Mouse (Mus musculus): ENCODE data around the gene Micu2. TPM values are rescaled to one million over a fixed set of nuclear protein-coding genes. Genes with fewer than 3 reads are reported as not detected.
"Not testable (repeated sequence)": the region's sequence is repeated elsewhere in the genome, so short reads cannot be mapped to it uniquely, and the experiment has no call there.

Gene Micu2
- polyA plus RNA-seq, 1 experiment: 10.7 TPM

GRCm38 (mm10) chr14:57911316-57911715 lies 87.7 kb downstream of the Micu2 start:
- H3K4me3 ChIP-seq (ENCODE audit: extremely low read depth, insufficient read depth, insufficient read length): no peak overlapping the region
- H3K27me3 ChIP-seq (ENCODE audit: control insufficient read depth, insufficient read depth, low read length): no peaks in the 10 kb centered on the region
- H3K27ac ChIP-seq (ENCODE audit: insufficient read depth, low read length): no peak overlapping the region
- 80% methylated on average over 4 of the region's 4 CpGs for WGBS
- no peak for DNase-seq (ENCODE audit: low read depth in 1 of 2, low spot score in 2 of 2)
- H3K4me1 ChIP-seq (ENCODE audit: control insufficient read depth, insufficient read depth, insufficient read length): peaks cover 18% of the 10 kb centered on the region
- H3K36me3 ChIP-seq (ENCODE audit: control insufficient read depth, insufficient read depth, low read length): peaks cover 2% of the 10 kb centered on the region; the same call in 1 of the 2 replicates
- TF ChIP-seq CTCF (IDR thresholded peaks at IDR 0.05; ENCODE audit: extremely low read depth, insufficient read depth, insufficient read length, insufficient replicate concordance): no peak

- H3K36me3 ChIP-seq (ENCODE audit: control insufficient read depth, insufficient read depth, low read length): no peaks in the 10 kb centered on the region
- H3K4me3 ChIP-seq (ENCODE audit: extremely low read depth, insufficient read depth, insufficient read length): peak overlapping the region; percentile 1; the same call in 1 of the 2 replicates
- 18% methylated on average over 26 of the region's 26 CpGs for WGBS
- H3K4me1 ChIP-seq (ENCODE audit: control insufficient read depth, insufficient read depth, insufficient read length): peaks cover 18% of the 10 kb centered on the region
- peak; percentile 10; the same call in 1 of the 2 replicates for TF ChIP-seq POLR2A (IDR thresholded peaks at IDR 0.05; ENCODE audit: low read depth, low read length)
- TF ChIP-seq CTCF (IDR thresholded peaks at IDR 0.05; ENCODE audit: extremely low read depth, insufficient read depth, insufficient read length, insufficient replicate concordance): peak; percentile 75; the same call in 1 of the 2 replicates
- DNase-seq (ENCODE audit: low read depth in 1 of 2, low spot score in 2 of 2): peak; percentile 81 to 85
- H3K27me3 ChIP-seq (ENCODE audit: control insufficient read depth, insufficient read depth, low read length): no peaks in the 10 kb centered on the region
- peak overlapping the region; percentile 59 for H3K27ac ChIP-seq (ENCODE audit: insufficient read depth, low read length)
Observed at GRCm38 (mm10) chr14:57910501-57911068, 88.5 kb downstream of the Micu2 start.

GRCm38 (mm10) chr14:57909297-57909696 lies 89.8 kb downstream of the Micu2 start:
- H3K27ac ChIP-seq (ENCODE audit: insufficient read depth, low read length): peak overlapping the region; percentile 37
- no peak overlapping the region for H3K4me3 ChIP-seq (ENCODE audit: extremely low read depth, insufficient read depth, insufficient read length)
- H3K36me3 ChIP-seq (ENCODE audit: control insufficient read depth, insufficient read depth, low read length): no peaks in the 10 kb centered on the region
- TF ChIP-seq POLR2A (IDR thresholded peaks at IDR 0.05; ENCODE audit: low read depth, low read length): no peak
- TF ChIP-seq CTCF (IDR thresholded peaks at IDR 0.05; ENCODE audit: extremely low read depth, insufficient read depth, insufficient read length, insufficient replicate concordance): no peak
- H3K27me3 ChIP-seq (ENCODE audit: control insufficient read depth, insufficient read depth, low read length): no peaks in the 10 kb centered on the region
- no peak for DNase-seq (ENCODE audit: low read depth in 1 of 2, low spot score in 2 of 2)
- WGBS: 83% methylated on average over 5 of the region's 5 CpGs
- peaks cover 18% of the 10 kb centered on the region for H3K4me1 ChIP-seq (ENCODE audit: control insufficient read depth, insufficient read depth, insufficient read length)

- H3K27me3 ChIP-seq (ENCODE audit: control insufficient read depth, insufficient read depth, low read length): no peaks in the 10 kb centered on the region
- H3K4me1 ChIP-seq (ENCODE audit: control insufficient read depth, insufficient read depth, insufficient read length): peaks cover 18% of the 10 kb centered on the region
- peak; percentile 19 to 31 for DNase-seq (ENCODE audit: low read depth in 1 of 2, low spot score in 2 of 2)
- peak overlapping the region; percentile 93 for H3K27ac ChIP-seq (ENCODE audit: insufficient read depth, low read length)
- H3K36me3 ChIP-seq (ENCODE audit: control insufficient read depth, insufficient read depth, low read length): no peaks in the 10 kb centered on the region
- no peak for TF ChIP-seq CTCF (IDR thresholded peaks at IDR 0.05; ENCODE audit: extremely low read depth, insufficient read depth, insufficient read length, insufficient replicate concordance)
- TF ChIP-seq POLR2A (IDR thresholded peaks at IDR 0.05; ENCODE audit: low read depth, low read length): peak; percentile 13; the same call in 1 of the 2 replicates
- WGBS: 8% methylated on average over 2 of the region's 2 CpGs
- no peak overlapping the region for H3K4me3 ChIP-seq (ENCODE audit: extremely low read depth, insufficient read depth, insufficient read length)
Observed at GRCm38 (mm10) chr14:57908431-57908830, 90.6 kb downstream of the Micu2 start.

GRCm38 (mm10) chr14:57901998-57902397 lies 97.1 kb downstream of the Micu2 start:
- 83% methylated on average over 1 of the region's 1 CpGs for WGBS
- TF ChIP-seq CTCF (IDR thresholded peaks at IDR 0.05; ENCODE audit: extremely low read depth, insufficient read depth, insufficient read length, insufficient replicate concordance) (no peak), POLR2A (IDR thresholded peaks at IDR 0.05; ENCODE audit: low read depth, low read length) (no peak)

GRCm38 (mm10) chr14:57896882-57897281 lies 102.2 kb downstream of the Micu2 start:
- no peaks in the 10 kb centered on the region for H3K27me3 ChIP-seq (ENCODE audit: control insufficient read depth, insufficient read depth, low read length)
- H3K4me1 ChIP-seq (ENCODE audit: control insufficient read depth, insufficient read depth, insufficient read length): no peaks in the 10 kb centered on the region
- H3K36me3 ChIP-seq (ENCODE audit: control insufficient read depth, insufficient read depth, low read length): no peaks in the 10 kb centered on the region
- no peak overlapping the region for H3K4me3 ChIP-seq (ENCODE audit: extremely low read depth, insufficient read depth, insufficient read length)
- no peak for DNase-seq (ENCODE audit: low read depth in 1 of 2, low spot score in 2 of 2)
- WGBS: 85% methylated on average over 12 of the region's 12 CpGs
- TF ChIP-seq POLR2A (IDR thresholded peaks at IDR 0.05; ENCODE audit: low read depth, low read length) (no peak), CTCF (IDR thresholded peaks at IDR 0.05; ENCODE audit: extremely low read depth, insufficient read depth, insufficient read length, insufficient replicate concordance) (no peak)
- no peak overlapping the region for H3K27ac ChIP-seq (ENCODE audit: insufficient read depth, low read length)

More at GRCm38 (mm10) chr14:57901998-57902397, 97.1 kb downstream of the Micu2 start:
- Histone ChIP-seq H3K4me3 (ENCODE audit: extremely low read depth, insufficient read depth, insufficient read length) (no peak overlapping the region), H3K36me3 (ENCODE audit: control insufficient read depth, insufficient read depth, low read length) (no peaks in the 10 kb centered on the region), H3K4me1 (ENCODE audit: control insufficient read depth, insufficient read depth, insufficient read length) (no peaks in the 10 kb centered on the region), H3K27ac (ENCODE audit: insufficient read depth, low read length) (no peak overlapping the region), H3K27me3 (ENCODE audit: control insufficient read depth, insufficient read depth, low read length) (no peaks in the 10 kb centered on the region)
- no peak for DNase-seq (ENCODE audit: low read depth in 1 of 2, low spot score in 2 of 2)

GRCm38 (mm10) chr14:57896088-57896871 lies 102.8 kb downstream of the Micu2 start:
- not testable (repeated sequence) for H3K4me3 ChIP-seq (ENCODE audit: extremely low read depth, insufficient read depth, insufficient read length); H3K27me3 ChIP-seq (ENCODE audit: control insufficient read depth, insufficient read depth, low read length); H3K4me1 ChIP-seq (ENCODE audit: control insufficient read depth, insufficient read depth, insufficient read length); DNase-seq (ENCODE audit: low read depth in 1 of 2, low spot score in 2 of 2); H3K36me3 ChIP-seq (ENCODE audit: control insufficient read depth, insufficient read depth, low read length); H3K27ac ChIP-seq (ENCODE audit: insufficient read depth, low read length)
- 50% methylated on average over 8 of the region's 8 CpGs for WGBS

Measured in spleen, adult 2 months (tissue).